Mouse (Mus musculus) cerebellum, adult 11 months (tissue): ENCODE results near the gene Pbx4.

Experiments used
- DNase-seq: peaks from one replicate; pipeline ENCODE4 v3.0.0; 2022

The Pbx4 gene

DNA sequence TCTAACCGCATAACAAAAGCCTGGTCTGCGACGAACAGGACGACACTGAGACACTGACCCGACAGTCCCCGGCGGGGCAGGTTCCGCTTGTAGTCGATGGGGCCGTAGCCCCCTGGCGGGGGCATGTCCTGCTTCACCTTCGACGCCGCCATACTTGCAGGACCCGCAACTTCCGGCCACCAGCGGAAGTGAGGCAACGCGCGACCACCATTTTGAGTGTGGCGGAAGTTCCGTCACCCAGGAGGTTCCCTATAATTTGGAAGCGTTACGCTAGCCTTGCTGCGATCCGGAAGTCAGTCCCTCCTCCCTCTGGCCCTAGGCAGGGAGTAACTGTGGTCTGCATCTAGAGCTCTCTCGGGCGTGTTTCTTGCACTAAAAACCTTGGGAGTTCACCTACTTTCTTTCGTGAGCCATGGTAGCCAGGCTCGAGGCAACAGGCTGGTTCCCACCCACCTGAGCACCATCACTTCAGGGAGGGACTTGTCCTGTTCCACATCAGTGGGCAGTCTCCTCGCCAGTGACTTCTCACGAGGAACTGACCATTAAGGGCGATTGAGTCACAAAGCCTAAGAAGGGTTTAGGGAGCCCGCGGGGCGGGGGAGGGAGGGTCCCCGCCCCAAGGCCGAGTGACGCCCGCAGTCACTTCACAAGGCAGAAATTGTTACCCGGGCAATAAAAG, 69.3 kb downstream of the Pbx4 start:
- peak; percentile 95 for DNase-seq

- peak; percentile 67 for DNase-seq
Observed at GRCm38 (mm10) chr8:69902163-69903062, 70.1 kb downstream of the Pbx4 start, which contains the start of the genes Tssk6, Ndufa13 and Yjefn3. Gene Tssk6, plus strand, starts transcription at chr8:69902184. Gene Ndufa13, minus strand, starts transcription at chr8:69902558. Gene Yjefn3, minus strand, starts transcription at chr8:69902712.

- peak; percentile 99 for DNase-seq
Observed at GRCm38 (mm10) chr8:69903063-69903542, 70.8 kb downstream of the Pbx4 start.

GRCm38 (mm10) chr8:69904096-69904495, 71.8 kb downstream of the Pbx4 start:
- DNase-seq = no peak

- DNase-seq = no peak
Observed at GRCm38 (mm10) chr8:69906260-69906659, 74.0 kb downstream of the Pbx4 start.

- DNase-seq = no peak
Observed at GRCm38 (mm10) chr8:69907106-69907505, 74.8 kb downstream of the Pbx4 start.

DNA sequence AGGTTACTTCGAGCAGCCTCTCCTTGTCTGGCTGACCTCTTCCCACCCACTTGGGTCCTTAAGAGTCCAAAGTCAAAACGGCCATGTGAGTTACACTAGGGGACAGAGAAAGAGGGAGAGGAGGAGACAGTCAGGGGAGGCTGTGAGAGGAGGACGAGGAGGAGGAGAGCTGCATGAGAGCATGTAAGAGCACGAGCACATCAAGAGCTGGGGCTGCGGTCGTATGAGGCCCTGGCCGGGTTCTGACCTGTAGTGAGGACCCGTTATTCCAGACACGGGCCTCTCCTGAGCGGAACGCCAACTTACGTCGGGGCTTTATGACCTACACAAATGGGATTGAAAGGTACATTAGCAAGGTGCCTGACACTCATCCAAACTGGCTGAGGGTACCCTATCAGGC, 79.6 kb downstream of the Pbx4 start:
- no peak for DNase-seq

DNA sequence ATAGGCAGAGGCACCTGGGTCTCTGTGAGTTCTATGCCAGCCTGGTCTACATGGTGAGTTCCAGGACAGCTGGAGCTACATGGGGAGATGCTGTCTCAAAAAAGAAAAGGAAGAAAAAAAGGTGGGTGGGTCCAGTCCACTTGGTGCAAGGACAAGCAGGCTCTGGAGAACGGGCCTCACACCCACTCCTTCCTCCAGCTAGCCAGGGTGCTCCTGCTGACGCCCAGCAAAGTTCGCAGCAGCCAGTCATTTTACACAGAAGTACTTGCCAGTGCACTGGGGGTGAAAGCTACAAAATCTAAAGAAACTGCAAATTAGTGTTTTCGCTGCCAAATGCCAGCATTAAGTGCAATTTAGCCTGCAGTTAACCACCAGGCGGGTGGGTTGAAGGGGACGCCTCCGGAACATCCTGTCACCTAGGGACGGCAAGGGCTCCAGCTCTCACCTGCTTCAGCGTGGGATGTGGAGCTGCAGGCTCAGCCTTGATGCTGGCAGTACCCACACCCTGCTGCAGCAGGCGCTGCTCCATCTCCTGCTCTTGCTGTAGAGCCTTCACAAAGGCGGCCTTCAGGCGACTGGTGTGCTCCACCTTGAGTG, 80.3 kb downstream of the Pbx4 start:
- no peak for DNase-seq

DNA sequence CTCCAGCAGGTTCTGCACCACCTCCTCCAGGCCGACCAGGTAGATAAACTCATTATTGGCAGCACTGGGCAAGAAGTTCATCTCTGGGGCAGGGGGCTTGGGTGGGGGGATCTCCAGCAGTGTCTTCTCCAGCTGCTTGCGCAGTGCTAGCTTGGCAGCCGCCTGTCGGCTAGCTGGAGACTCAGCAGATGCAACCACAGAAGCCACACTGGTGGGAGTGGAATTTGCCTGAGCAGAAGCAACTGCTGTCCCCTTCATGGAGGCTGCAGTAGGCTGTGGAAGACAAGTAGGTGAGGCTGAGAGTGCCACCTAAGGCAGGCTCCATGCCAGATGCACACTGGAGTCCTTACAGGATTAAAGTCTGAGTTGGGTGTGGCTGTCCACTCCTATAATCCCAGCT, 82.2 kb downstream of the Pbx4 start:
- no peak for DNase-seq

- no peak for DNase-seq
Observed at GRCm38 (mm10) chr8:69915748-69916147, 83.5 kb downstream of the Pbx4 start.

GRCm38 (mm10) chr8:69918506-69918905, 86.2 kb downstream of the Pbx4 start:
- DNase-seq = no peak

DNA sequence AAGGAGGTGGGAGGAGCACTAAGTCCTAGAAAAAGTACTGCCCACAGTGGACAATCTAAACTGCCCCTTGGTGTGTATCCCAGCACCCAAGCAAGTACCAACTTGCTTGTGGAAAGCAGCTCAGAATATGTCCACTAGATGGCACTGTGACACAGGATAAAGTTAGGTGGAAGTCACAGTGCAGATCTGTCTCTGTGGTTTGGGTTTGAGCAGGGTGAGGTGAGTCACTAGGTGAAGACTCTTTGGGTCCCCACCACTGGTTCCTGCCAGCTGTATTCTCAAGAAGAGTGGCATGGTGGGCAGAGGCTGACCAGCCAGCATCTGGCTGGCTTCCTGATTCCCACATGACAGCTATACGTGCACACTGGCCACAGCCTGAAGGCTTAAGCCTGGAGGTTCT, 86.7 kb downstream of the Pbx4 start:
- peak; percentile 73 for DNase-seq

- no peak for DNase-seq
Observed at GRCm38 (mm10) chr8:69919876-69920662, 87.8 kb downstream of the Pbx4 start.

DNA sequence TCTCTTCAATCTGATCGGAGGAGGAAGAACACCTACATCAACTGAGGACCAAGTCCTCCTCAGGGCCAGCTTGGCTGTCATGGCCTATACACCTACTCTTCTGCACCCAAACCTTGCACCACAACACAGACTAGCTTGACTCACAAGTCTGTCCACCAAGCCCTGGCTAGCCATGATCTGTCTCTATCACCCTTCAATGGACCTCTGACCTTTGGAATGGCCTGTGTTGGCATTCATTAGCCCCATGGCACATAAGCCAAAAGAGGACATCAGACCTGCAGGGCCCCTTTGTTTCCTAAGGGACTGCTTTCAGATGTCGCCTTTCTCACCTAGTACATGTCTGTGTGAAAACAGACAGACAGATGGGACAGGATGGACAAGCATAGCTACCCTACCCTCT, 88.8 kb downstream of the Pbx4 start:
- DNase-seq = no peak
